Mouse (Mus musculus) layer of hippocampus, adult 9-10 months (tissue): ENCODE measurements around the gene Dlx5.

Source experiments
- DNase-seq: peaks from one replicate; pipeline ENCODE4 v3.0.0; 2022; ENCODE audit warnings: low spot score

The Dlx5 gene

DNA sequence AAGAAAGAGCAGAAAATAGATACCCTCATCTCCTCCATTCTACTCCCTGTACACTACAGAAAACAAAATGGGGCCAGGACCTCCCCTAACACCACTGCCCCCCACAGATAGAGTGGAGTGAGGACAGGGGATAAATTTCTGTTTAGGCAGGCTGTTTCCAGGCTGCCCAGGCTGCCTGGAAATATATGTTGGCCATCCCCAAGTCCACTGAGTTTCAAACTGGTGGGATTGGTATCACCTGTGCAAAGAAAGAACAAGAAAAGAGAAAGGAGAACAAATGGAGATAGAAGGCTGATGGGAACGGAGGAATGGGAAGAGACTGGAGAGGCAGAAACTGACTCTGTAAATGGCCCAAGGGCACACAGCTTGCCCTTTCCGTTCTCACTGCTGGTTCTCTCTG lies 5.7 kb downstream of the Dlx5 start:
- no peak for DNase-seq

DNA sequence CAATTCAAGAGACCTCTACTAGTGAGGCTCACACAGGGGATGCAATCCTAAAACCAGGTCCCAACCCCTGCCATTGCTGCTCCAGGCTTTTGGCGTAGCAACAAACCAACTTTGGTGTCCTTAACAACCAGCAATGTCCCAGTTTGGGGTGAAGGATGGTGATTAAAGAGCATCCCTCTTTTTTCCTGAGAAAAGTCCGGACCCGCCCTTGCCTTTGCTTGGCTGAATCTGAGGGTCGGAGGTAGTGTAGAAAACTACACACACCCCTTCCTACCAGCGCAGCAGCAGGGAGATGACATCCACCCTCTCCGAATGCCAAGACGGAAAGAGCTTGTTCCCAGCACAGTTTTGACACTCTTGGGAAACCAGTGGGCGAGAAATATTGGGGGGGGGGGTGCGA lies 6.2 kb downstream of the Dlx5 start:
- DNase-seq, result no peak

DNA sequence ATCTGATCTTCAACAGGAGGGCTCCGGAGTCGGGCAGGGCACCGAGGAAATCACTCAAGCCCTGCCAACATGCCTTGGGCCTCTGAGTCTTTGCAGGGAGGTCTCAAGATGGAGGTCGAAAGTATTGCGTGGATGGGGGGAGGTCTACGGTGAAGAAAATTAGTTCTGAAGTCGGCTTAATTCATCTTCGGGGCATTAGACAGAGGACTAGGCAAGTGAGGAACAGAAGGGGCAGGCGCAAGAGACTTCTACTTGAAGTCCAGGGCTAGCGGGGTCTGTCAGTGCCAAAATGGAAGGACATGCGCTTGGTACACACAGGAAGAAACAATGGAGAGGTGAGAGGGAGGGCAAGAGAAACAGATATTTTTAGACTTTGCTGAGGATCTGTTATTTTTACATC lies 6.7 kb downstream of the Dlx5 start:
- no peak for DNase-seq

DNA sequence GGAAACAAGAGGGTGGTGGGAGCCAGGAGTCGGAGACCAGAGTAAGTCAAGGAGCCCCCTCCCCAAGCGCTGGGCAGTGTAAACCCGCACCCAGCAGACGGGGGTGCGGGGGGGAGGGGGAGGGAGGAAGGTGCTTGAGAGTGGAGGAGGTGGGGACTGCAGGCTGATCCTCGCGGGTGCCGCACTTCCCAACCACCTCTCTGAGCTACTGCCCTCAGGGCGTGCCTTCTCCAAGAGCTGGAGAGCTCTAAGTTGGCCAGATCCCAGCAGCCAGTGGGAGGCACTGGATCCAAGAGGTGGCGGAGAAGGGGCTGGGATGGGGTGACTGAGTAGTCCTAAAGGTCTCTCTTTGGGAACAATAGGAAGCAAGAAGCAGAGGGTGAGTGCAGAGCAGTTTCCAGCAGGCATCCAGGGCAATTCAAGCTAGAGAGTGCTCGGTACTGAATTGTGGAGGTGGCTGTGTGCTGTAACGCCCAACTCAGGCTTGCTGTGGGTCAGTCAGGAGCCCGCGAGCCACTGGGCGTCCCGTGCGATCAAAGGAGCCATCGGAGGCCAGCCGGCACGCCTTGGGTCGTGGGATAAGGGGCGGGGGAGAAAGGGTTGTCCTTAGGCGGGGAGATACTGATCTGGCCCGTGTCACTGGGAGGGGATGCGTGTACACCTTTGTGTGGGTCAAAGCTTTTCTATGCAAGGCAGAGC lies 7.7 kb downstream of the Dlx5 start:
- no peak for DNase-seq

DNA sequence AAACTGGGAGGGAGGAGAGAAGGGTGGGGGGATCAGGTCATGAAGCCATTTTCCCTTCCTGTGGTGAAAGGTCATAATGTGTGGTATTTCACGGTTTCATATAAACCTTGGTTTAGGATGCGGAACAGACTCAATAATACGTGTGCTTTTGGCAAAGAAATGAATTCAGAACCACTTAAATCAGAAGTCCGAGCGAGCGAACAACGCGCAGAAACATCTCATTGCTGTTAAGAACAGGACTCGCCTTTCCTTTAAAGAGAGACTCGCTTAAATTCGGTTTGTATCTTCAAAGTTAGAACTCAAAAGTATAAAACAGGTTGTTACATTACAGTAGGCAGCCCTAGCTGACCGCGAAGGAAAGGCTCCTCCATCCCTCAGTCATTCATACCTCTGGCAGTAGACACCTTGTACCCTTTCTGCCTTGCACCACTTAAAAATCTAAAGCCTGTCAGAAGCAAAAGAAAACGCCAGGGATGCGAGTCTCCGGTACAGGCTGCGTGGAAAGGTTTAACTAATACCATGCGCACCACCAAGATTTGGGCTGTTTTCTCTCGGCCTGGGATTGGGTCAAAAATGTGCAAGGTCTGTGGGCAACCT lies 8.3 kb downstream of the Dlx5 start:
- no peak for DNase-seq

DNA sequence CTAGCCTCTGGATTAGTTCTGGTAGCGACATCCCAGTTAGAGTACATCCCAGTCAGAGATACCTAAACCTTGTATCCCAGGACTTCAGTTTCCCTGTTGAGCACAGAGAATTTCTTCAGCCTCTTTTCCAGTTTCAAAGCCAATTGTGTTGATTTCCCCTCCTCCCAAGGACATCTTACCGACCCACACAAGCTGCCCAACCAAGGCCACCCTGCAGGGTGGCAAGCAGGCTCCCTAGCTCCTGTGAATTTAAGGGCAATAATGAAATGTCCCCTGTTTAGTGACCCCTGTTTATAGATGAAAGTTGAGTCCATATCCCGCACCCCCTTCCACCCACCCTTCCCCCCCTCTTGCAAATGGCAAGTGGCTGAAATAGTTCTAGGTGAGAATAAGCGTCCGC lies 9.0 kb downstream of the Dlx5 start:
- DNase-seq, result no peak

DNA sequence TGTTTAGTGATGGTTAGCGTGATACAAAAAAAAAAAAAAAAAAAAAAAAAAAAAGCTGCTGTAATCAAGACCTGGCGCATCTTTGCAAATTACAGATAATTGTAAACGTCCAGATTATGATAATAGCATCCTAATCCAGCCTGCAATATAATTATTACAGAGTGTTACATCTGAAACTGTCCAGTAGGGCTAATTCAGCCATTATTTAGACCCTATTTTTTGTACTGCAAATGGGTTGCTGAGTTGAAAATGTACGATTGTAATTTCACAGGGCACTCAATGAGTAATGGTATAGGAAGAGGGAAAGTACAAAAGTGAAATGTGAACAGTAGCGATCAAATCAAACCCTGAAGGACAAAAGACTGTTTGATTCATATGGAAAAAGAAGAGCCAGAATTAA lies 10.2 kb downstream of the Dlx5 start:
- no peak for DNase-seq

DNA sequence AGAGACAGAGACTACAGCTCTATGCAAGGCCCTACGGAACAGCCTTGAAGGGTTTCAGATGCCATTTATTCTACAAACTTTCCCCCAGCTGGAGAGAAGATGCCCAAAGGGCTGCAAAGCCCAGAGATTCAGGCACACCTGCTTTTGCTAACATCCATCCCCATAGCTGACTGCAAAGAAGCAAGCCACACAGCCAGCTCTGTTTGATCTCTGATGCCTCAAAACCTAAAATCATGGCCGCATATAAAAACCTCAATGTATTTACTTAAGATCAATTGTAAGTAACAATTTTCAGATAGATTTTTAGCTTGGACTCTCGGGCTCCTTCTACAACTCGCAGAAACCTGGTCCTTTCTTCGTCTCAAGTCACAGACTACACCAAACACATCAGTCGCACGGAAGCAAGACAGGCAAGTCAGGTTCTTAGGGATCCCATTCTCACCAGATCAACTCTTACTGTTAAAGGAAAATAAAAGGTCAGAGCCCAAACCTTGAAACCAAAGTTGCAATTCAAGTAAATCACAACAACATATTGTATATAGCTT lies 10.9 kb downstream of the Dlx5 start:
- DNase-seq, result no peak

DNA sequence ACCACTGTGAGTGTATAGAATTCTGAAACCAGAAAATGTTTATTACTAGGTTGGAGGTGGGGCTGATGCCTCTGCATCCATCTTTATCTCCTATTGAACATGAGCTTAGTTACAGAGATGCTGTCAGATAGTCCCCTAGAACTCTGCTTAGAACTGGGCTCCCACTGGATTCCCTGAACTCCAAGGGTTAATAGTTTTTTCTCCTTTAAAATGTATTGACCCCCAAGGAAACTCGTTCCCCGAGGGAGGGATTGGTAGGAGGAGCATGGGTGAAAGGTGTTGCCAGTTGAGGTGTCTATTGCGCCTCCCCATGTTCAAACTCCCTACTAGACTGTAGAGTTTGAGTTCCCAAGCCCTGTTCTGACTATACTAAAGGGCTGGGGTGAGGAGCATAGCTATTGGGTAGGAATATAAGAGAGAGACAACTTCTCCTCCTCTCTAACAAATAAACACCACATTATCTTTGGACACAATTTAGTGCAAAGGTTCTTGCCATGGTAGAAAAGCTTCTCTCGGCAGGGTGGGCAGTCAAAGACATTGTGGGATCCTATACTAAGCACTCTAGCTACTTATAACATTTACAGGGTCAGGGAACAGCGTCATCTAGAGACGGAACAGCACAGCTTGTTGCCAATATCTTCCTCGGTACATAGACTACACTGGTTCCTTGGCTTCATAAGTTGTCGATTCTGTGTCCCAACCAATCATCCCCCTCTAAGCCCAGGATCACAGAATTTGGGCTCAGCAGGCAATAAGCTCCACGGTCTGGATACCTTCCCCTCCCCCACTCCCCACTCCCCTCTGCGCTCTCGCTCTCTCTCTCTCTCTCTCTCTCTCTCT lies 11.7 kb downstream of the Dlx5 start:
- DNase-seq, result no peak

DNA sequence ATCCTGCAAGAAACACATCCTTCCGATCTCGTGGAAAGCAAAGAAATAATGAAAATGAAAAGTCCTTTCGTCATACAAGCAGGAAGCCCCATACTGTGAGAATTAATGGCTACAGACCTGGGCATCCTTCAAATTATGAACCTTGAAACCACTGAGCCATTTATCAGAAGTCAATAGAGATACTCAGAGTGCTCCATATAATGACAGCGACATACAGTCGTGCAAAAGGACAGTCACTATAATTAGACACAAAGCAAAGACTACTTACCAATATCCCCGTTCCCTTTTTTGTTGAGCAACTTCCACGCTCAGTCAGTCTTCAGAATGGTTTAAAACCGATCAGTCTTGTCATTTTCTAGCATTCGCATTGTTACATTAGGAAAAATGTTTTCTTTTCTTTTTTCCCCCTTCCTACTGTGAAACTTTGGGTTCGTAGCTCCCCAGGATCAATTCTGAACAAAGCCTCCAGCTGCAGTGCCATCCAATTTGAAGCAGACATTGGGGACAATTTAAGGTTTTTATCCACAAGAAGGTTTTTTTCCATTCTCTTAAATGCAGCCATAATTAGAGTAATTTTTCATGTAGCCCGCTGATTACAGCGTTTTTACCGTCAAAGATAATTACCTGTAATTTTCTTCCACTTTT lies 12.7 kb downstream of the Dlx5 start:
- DNase-seq, result no peak

DNA sequence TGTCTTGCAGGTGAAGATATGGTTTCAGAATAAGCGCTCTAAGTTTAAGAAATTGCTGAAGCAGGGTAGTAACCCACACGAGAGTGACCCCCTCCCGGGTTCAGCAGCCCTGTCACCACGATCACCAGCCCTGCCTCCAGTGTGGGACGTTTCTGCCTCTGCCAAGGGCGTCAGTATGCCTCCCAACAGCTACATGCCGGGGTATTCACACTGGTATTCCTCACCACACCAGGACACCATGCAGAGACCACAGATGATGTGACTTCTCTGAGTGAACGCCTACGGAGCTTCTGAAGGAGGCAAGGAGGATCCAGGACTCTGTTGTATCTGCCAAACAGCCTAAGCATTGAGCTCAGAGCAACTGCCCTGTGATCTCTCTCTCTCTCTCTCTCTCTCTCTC lies 14.9 kb downstream of the Dlx5 start:
- no peak for DNase-seq

DNA sequence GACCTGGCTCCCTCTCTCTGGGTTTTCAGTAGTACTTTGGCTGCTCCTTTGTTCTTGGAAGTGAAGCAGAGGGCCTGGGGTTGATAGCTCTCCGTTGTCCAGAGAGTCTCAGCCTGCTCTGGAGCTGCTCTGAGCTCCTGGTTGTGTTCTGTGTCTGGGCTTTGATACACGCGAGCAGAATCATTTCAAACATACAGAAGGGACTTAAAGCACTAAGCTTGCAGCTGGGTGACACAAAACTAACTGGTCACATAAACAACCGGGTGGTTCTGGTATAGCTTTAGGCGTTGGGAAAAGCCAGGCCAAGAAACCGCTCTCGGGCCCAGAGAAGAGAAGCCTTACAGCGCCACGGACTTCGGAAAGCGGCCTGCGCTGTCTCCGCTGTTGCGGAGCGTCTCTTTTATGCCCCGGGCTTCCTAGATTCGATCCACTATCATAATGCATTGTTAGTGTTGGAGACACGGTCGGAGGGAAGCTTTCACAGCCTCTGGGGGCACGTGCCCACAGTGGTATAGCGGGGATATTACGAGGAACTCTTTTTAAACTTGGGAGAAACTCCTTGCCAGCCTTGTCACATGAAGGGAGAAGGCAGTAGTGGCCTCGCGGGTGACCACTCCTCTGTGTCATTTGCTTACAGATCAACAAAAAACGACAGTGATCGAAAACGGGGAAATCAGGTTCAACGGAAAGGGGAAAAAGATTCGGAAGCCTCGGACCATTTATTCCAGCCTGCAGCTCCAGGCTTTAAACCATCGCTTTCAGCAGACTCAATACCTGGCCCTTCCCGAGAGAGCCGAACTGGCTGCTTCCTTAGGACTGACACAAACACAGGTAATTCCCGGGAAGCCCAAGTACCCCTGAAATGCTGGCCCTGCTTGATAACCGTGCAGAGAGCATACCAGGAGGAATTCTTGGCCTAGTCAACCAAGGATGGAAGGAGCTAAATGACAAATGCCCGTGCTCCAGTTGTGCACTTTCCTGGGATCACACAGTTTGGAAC lies 17.1 kb downstream of the Dlx5 start:
- DNase-seq, result no peak

DNA sequence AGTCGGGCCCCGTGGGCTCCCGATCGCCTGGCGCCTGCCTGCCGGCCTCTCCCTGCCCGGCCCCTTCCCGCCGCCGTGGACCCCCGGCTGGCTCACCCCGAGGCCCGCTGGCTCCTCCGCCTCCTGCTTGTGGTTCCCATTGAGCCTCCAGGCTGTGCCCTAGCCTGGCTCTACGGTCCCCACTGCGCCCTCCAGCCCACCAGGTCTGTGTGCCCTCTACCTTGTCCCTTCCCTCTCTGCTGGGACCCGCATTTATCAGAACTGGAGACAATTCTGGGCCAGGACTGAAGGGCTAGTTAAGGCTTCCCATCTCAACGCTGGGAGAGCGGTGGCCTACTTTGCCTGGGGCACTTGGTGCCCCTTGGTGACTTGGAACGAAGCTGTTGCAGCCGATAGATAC lies 17.9 kb downstream of the Dlx5 start:
- no peak for DNase-seq

DNA sequence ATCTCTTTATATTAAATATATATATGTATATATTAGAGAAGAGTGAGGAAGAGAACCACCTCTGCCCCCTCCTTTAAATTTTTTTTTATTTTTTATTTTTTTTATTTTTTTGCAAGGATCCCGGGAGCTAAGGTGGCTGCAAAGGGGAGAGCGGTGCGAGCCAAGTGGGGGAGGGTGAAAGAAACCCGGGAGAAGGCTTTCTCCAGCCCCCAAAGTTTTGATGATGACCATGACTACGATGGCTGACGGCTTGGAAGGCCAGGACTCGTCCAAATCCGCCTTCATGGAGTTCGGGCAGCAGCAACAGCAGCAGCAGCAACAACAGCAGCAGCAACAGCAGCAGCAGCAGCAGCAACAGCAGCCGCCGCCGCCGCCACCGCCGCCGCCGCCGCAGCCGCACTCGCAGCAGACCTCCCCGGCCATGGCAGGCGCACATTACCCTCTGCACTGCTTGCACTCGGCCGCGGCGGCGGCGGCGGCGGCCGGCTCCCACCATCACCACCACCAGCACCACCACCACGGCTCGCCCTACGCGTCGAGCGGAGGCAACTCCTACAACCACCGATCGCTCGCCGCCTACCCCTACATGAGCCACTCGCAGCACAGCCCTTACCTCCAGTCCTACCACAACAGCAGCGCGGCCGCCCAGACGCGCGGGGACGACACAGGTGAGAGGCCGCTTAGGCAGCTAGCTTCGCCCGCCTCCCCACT lies 18.6 kb downstream of the Dlx5 start, which contains the start of gene Dlx6:
Gene Dlx6, plus strand, starts transcription at position 175 of the 711 bp plus-strand sequence.
- DNase-seq, result no peak

DNA sequence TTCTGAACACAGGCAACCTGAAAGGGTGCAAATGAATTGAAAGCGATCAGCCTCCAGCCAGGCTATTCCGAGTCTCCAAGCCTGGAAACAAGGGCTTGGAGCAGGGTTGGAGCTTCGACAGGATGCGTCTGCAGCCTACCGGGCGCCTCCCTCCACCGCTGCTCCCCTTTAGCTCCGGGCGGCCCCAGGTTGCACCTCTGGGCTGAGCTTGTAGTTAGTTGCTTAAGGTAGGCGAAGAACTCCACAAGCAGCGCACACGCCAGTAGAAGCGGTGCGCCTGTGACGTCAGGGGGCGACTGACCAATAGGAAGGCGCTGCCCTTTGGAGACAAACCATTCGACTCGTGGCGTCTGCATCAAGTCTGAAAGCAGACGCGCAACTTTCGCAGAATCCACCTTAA lies 19.3 kb downstream of the Dlx5 start:
- DNase-seq, result no peak

DNA sequence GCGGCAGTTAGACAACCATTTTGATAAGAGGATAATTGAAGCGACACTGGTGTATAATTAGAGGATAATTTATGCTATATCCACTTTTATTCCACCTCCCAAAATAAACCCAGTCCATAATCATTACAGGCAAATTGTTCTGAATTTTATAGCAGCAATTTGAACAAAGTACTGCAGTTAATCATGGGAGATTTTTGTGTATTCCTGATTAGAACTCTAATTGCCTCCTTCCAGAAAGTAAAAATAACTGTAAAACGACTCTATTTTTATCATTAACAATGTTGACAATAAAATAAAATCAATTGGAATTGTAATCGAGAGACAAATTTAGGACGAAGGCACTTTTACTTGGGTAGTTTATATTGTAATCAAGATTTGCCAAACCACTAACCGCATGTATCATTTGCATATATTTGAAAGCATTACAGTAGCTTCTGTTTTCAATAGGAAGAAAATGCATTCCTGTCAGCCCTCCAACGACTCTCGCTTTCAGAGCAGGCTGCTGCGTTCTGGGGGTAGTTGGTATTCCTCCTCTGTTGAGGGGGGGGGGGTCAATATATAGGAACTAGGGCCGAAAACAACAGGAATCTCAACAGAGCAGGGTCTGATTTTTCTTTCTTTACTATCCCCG lies 20.0 kb downstream of the Dlx5 start:
- DNase-seq, result no peak

DNA sequence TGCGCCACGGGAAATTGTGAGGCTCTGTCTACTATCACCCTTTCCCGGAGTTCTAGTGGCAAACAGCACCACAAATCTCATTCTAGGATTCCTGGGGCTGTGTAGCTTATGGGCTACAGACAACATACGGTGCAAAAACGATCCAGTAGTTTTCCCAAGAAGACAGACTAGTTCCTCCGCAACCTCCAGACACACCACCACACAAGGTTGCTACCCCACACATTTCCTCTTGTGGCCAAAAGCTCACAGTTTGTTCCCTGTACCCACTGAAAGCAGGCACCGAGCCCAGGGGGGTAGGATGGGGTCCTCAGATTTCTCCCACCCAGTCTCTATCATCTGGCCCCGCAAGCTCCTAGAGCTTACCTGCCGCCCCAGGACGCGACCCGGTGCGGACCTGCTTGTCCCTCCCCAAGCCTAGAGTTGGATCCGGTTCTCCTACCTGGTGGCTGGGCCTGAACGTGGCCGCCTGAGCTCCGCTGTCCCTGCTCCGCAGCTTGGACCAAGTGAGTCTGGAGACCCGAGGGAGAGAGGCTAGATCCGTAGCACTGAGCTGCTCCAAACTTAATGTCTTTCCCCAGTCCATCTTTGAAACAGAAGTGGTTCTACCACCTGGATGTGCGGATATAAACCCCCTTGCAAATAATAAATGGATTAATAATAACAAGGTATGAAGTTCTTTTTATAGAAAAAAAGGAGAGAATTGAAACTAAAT lies 20.6 kb downstream of the Dlx5 start:
- no peak for DNase-seq

DNA sequence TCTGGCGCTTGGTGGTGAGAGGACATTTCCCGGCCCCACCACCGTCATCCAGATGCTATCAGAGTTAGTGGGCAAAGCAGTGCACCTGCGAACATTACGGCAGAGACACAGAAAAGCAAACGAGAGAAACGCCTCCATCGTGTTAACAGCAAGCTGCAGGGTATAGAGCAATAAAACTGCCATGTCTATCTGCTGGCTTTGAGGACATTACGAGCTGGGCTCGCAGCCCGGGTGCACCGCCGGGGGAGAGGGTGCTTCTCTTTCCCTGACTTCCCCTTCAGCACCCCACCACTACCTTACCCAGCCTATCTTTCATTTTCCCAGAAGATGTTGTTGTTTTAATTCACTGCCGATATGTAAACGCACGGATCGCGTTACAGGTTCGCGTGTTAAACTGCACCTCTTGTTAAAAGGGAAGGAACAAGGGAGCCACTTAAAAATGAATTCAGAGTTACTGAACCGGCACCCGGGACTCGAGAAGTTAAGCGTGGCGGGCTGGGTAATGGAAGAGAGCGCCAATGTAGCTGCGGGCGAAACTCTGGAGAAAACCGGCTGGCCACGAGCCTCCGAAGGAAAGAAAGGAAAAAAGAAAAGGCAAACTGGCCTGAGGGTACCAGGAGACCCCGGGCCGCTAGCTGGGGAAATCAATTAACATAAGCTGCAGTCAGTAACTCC lies 21.3 kb downstream of the Dlx5 start:
- DNase-seq, result no peak

DNA sequence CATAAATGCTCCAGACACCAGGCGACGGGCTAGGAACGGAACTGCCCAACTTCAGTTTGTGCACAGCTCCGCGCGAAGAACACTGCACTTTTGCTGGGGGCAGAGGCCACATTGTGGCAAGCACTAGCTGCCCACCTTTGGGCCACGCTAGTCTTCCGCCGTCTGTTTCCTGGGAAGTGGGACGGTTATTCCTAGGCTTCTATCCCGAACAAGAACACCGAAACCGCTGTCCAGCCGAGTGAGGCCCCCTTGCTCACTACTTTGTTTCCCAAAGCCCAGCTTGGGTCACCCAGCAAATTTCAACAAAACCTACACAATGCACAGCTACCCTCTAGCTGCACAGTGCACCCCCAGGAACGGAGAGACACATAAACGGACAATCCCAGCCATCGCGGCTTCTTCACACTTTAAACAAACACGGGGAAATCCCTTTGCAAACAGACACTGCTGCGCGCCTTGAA lies 21.9 kb downstream of the Dlx5 start:
- DNase-seq, result no peak
